Mouse (Mus musculus) gonadal fat pad, adult 2 months (tissue): ENCODE data around the gene F10. TPM values are rescaled to one million over a fixed set of nuclear protein-coding genes. Genes with fewer than 3 reads are reported as not detected.
"Not testable (repeated sequence)": the region's sequence is repeated elsewhere in the genome, so short reads cannot be mapped to it uniquely, and the experiment has no call there.

ENCODE experiments used
- DNase-seq: peaks from one replicate; pipeline ENCODE4 v3.0.0-alpha.2; 2012; ENCODE audit warnings: low read depth
- polyA plus RNA-seq: library from polyadenylated mRNA; depleted of rRNA; stranded (reverse); fragments of >200 nt; gene quantifications from 2 replicates; pipeline ENCODE4 v1.2.3, GENCODE M21; 2012; rRNA removed

F10 gene
- polyA plus RNA-seq, 1 experiment, result 2.5 TPM

DNA sequence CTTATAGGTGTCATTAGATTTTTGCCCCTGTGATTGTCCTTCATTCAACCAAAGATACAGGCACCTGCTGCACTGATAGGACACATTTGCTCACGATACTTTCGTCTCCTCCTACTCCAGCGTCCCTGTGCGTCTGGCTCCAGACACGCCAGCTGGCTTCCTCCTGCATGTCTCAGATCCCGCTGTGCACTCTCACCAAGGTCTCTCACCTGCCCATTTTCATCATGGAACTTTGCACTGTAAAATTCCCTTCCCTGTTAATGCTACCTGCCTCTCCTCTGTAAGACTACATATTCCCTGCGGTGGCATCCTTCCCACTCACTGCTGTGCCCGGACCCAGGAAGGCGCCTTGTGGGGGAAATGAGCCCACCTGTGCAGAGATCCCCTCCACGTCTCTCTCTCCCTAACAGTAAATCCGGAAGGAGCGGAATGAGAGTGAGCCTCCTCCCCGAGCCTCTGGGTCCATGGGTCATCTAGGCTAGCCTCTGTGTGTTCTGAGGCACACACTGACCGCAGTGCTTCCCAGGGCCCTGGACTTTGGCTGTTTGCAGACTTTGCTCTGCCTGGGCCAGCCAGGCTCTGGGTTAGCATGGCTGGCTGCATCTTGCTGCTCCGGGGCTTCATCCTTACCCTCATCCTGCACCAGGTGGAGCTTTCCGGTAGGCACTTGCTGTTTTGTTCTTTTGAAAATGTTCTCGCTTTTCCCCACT lies 23.5 kb downstream of the F10 start, which contains the start of gene Proz:
Proz (plus strand) TSS at position 474 of the 710 bp plus-strand sequence.
- no peak for DNase-seq

DNA sequence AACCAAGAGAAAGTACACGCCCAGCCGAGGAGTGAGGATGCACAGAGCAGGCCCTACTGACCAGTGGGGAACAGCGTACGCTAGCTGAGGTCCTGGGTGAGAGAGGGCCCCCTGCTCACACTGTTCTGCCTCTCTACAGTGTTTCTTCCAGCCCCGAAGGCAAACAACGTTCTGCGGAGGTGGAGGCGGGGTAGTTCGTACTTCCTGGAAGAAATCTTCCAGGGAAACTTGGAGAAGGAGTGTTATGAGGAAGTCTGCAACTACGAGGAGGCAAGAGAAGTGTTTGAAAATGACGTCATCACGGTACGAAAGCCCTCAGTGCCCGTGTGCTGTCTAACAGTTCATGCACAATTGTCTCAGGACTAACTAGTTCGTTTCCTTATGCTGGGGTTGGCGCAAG lies 26.0 kb downstream of the F10 start:
- no peak for DNase-seq

DNA sequence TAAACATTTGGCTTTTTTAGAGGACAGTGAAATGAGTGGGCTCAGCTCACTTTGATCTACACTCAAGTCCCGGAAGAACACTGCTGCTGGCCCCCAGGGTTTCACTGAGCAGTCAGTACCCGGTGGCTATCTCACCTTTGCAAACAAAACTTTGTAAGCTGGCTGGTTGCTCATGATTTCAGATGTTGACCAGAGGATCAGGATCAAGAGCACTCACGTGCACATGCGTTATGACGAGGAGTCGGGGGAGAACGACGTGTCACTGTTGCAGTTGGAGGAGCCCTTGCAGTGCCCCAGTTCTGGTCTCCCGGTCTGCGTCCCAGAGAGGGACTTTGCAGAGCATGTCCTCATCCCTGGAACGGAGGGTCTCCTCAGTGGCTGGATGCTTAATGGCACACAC lies 36.1 kb downstream of the F10 start:
- DNase-seq, result no peak

DNA sequence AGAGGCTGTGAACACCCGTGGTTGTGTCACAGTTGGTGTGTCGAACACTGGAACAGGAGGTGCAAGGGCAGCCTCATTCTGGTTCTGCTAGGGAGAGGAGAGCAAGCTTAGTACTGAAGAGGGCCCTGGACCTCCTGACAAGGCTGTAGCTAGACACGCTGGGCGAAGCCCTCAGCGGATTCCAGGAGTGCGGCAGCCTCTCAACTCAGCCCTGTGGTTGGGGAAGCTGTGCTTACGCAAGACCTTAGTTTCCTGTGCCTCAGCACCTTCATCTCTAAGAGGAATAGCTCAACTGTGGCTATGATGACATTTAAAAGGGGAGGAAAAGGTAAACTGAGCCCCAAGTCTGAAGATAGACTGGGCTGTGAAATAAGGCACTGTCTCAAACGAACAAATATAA lies 37.9 kb downstream of the F10 start:
- no peak for DNase-seq

DNA sequence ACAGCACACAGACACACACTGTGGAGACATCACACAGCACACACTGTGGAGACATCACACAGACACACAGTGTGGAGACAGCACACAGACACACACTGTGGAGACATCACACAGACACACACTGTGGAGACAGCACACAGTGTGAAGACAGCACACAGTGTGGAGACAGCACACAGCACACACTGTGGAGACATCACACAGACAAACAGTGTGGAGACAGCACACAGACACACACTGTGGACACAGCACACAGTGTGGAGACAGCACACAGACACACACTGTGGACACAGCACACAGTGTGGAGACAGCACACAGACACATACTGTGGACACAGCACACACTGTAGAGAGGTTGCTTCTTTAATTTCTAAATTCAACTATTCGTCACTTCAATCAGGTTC lies 38.5 kb downstream of the F10 start:
- not testable (repeated sequence) for DNase-seq

DNA sequence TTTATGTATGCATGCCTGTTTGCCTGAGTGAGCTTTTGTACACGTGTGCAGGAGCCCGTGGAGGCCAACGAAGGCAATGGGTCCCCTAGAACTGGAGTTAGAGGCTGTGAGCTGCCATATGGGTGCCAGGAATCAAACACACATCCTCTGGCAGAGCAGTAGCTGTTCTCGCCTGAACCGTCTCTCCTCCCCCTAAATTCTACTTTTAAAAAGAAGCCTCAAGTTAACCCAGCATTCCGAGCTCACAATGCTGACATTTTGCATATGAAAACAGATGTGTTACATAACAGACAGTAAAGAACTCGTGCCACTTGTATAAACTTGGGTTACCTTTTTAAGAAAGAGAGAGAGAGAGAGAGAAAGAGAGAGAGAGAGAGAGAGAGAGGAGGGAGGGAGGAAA lies 40.4 kb downstream of the F10 start:
- DNase-seq, result no peak

DNA sequence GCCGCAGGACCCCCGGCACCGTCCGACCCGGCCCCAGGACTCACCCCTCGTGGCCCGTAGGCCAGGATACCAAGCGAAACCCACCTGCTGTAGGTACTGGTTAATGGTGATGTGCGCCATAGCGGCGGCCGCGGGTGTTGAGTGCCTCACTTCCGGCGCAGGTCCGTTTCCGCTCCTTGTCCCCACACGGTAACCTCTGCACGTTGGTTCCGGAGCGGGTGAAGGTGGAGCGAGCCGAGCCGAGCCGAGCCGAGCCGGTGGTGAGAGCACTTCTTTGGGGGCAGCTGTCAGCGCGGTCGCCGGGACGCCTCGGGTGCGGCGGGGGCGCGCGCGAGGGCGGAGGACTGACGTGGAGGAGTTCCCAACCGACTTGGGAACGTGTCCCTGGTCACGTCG lies 67.6 kb downstream of the F10 start:
- no peak for DNase-seq

DNA sequence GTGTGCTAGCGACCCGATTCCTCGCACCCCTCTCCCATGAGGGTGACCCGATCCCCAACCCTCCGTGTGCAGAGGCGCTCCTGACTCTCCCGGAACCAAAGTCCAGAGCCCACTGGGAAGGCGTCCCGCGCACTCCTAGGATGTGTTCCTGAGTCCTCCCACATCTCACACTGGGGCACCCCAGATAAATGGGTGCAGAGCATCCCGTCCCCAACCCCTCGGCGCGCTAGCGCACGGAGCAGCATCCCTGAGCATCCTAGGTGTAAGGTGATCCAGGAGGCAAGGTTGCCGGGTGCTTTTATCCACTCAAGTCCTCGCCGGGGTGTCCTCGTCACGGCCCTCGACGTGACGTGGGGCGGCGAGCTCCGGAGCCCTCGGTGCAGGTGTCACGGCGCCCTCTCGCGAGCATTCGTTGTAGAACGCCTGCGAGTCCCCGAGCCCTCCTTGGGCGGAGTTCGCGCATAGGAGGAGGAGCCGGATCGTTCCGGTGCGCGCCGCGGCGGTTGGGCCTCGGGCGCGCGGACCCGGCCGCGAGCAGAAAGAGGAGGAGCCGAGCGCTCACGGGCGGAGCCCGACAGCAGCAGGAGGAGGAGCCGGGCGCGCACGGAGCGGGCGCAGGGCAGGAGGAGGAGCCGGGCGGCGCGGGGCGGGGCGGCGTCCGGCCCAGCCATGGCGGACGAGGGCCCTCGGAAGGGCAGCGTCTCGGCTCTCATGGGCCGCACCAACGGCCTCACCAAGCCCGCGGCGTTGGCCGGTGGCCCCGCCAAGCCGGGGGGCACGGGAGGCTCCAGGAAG lies 68.2 kb downstream of the F10 start, which contains the start of the genes Pcid2 and Cul4a:
Pcid2 (minus strand) TSS at position 373 of the 795 bp plus-strand sequence.
Cul4a (plus strand) TSS at position 535 of the 795 bp plus-strand sequence.
- no peak for DNase-seq

DNA sequence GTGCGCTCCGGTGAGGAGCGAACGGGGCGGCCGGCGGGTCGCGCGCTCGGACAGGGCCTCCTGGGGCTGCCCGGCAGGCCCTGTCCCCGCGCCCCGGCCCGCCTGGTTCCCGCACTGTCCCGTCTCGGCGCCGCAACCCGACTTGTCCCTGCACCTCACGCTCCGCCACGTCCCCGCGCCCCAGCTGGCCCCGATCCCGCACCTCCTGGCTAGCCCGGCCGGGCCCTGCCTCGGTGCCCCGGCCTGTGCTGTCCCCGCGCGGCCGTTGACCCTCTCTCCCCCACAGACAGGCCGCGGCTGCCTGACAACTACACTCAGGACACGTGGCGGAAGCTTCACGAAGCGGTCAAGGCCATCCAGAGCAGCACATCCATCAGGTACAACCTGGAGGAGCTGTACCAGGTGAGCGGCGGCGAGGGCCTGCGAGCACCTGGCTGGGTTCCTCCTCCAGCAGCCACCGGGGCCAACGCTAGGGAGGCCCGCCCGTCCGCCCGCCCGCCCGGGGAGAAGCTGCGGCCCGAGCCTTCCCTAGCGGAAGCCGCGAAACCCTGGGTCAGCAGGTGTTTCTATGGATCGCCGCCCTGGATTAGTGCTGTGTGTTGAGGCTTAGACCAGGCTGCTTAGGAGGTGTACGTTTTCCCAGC lies 68.9 kb downstream of the F10 start:
- DNase-seq, result no peak

Other genes starting within 250 kb of the F10 start
- gene Mcf2l, start 163.5 kb upstream of the F10 start, polyA plus RNA-seq, result 19.7 and 20.5 TPM in 2 replicates
- gene F7, start 11.3 kb upstream of the F10 start, polyA plus RNA-seq, result 0.60 and 1.5 TPM in 2 replicates
- gene Proz, start 23.6 kb downstream of the F10 start, polyA plus RNA-seq, result 0.50 and 0.88 TPM in 2 replicates
- gene Pcid2, start 68.2 kb downstream of the F10 start, polyA plus RNA-seq, result 20.9 and 22.1 TPM in 2 replicates
- gene Cul4a, start 68.3 kb downstream of the F10 start, polyA plus RNA-seq, result 49.4 and 53.2 TPM in 2 replicates
- gene Lamp1, start 121.9 kb downstream of the F10 start, polyA plus RNA-seq, result 1,248 and 1,383 TPM in 2 replicates
- gene Grtp1, start 163.3 kb downstream of the F10 start, polyA plus RNA-seq, result 12.4 and 27.1 TPM in 2 replicates
- 0.19 and 0.41 TPM in 2 replicates for gene Adprhl1, start 216.9 kb downstream of the F10 start, polyA plus RNA-seq